Mouse (Mus musculus) heart, adult 9 months (tissue): Measurements from ENCODE around the gene Inhbb.

Source experiments
- DNase-seq, 2 experiments: peaks; one replicate each; pipeline ENCODE4 v3.0.0; 2022; ENCODE audit warnings: low spot score in 2 of 2

Inhbb gene

GRCm38 (mm10) chr1:119420189-119420983 is 1.7 kb downstream of the Inhbb start:
- DNase-seq, result no peak

- no peak for DNase-seq
Measured at GRCm38 (mm10) chr1:119419151-119420105, 2.6 kb downstream of the Inhbb start.

DNA sequence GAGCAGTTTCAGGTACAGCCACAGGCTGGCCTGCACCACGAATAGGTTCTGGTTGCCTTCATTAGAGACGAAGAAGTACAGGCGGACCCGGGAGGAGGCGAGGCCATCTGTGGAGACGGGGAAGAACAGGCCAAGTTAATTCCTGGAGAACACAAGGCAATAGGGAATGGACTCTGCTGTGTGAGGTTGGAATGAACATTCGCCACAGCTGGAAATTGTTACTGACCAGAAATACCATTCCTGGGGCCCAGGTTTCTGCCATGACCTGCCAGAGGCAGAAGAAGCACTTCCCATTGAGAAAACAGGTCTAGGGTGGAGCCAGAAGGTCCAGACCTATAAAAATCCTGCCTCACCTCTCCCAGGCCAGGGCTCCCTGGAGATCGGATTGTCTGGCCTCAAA is 4.1 kb downstream of the Inhbb start:
- DNase-seq, result no peak

DNA sequence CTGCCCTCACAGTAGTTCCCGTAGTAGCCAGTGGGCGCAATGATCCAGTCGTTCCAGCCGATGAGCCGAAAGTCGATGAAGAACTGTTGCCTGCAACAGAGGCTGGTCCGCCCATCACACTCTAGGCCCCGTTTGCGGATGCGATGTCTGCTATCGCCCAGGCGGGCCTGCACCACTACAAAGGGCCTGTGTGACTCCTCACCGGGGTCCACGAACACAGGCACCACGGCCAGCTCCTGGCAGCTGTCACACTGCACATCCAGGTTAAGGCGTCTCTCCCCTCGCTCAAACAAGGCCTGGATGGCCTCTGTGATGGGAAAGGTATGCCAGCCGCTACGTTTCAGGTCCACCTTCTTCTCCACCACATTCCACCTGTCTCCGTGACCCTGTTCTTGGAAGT is 4.5 kb downstream of the Inhbb start:
- DNase-seq, result no peak

DNA sequence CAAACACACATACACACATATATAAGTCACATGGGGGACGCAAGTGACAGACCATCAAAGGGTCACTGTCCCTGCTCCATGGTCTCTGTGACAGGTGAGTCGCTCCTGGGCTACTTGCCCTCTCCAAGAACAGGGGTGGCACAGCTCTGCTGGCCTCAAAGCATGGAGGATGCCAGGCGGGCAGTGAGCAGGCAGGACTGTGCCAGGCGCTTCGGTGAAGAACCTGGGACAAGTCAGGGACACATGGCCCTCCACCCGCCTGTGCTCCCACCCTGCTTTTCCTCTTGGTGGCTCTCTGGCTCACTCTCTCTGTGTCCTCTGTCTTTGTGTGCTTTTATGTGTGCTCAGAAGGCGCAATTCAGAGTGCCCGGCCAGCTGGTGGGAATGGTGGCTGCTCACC is 5.4 kb downstream of the Inhbb start:
- DNase-seq, result no peak

DNA sequence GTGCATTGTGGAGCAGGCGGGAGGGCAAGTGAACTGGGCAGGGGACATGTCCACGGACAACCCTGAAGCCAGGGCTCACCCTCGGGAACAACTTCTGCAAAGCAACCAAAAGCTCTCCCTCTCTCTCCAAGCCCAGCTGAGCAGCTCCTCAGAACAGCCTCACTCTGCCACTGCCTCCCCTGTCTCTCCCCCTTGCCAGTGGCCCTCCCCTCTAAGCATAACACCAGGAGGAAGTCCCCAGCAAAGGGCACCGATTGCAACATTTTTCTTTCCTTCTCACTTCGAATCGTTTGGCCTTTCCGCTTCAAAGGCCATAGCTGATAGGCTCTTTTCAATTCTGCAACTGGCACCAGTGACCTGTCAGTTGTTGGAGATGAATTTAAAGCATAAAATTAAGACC is 5.9 kb downstream of the Inhbb start:
- DNase-seq, result no peak

- no peak for DNase-seq
Measured at GRCm38 (mm10) chr1:119415151-119415550, 6.9 kb downstream of the Inhbb start.

DNA sequence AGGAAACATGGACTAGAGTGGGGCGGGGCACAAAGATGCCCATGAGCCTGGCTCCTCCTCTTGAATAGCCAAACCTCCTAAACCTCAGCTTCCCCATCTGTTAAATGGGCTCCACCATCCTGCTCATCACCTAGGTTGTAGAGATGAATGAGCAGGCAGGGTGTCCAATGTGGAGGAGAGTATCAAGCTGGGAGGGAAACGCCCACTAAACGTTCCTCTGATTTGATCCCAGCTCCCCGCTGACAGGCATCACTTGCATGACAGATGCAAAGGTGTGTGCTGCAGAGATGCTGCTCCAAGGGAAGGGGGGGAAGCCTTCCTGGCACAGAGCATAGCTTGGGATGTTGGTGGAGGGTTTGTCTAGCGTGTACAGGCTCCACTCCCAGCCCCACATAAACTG is 11.4 kb downstream of the Inhbb start:
- DNase-seq, result no peak

DNA sequence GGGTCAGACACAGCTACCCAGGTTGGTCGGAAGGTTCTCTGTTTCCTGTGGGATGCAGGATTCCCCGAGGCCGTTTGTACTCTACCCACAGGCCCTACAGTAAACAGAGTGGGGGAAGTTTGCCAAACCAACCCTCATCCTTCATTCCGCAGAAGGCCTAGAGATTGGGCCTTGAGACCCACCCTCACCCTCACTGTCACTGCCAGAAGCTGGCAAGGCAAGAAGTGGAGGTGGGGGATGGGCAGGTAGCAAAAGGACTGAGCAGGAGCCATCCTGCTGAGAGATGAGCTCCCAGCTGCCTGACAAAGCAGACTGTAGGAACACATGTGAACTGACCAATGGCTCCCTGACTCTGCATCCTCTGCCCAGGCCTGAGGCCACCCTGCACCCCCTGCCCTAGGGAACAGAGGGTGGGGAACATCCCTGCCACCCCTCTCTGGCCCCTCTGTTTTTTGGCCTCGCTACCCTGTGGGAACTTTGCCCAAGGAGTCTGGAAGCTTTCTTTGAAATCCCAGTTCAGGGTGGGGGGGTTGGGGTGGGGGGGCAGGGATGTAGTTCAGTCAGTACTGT is 12.4 kb downstream of the Inhbb start:
- no peak for DNase-seq

- DNase-seq, result no peak
Measured at GRCm38 (mm10) chr1:119409106-119409505, 12.9 kb downstream of the Inhbb start.

DNA sequence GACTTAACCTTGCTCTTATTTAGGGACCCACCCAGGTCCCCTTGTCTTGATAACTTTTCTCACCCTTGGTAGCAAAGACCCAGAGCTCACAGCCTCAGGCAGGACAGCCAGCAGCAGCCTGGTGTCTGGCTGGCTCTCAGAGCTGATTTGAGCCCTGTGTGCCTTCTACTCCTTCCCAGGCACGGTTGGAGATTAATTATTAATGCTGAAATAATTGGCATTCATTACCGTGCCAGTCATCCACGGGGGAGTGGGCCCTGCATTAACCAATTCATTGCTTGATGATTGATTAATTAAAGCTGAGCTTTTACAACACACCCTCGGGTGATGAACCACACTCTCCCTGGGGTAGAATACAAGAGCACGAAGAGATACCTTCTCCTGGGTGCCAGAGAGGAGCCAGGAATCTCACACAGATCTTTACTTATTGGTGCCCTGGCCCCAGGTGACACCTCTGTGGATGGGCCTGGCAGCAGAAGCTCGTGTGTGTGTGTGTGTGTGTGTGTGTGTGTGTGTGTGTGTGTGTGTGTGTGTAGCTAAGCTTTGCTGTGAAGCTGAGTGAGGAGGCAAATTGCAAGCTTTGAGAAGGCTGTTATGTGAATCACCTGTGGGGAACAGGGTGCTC is 14.2 kb downstream of the Inhbb start:
- no peak for DNase-seq

DNA sequence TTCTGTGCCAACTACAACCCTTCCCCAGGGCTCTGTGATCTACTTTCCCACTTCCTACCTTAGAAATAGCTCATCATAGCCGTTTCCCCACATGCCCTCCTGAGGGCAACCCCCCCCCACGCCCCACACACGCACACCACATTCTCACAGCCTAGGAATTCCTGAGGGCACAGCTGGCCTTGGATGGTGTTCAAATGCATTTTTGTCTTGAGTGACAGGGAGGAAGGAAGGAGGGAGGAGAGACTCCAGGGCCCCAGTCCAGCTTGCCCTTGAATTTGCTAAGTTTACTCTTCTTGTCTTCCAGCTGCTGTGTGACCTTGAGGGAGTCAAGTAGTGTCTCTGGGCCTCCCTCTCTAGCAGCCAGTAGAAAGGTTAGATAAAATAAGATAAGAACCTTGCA is 17.2 kb downstream of the Inhbb start:
- DNase-seq, result no peak

GRCm38 (mm10) chr1:119404341-119404740 is 17.7 kb downstream of the Inhbb start:
- no peak for DNase-seq

- DNase-seq, result no peak
Measured at GRCm38 (mm10) chr1:119401249-119401648, 20.8 kb downstream of the Inhbb start.

DNA sequence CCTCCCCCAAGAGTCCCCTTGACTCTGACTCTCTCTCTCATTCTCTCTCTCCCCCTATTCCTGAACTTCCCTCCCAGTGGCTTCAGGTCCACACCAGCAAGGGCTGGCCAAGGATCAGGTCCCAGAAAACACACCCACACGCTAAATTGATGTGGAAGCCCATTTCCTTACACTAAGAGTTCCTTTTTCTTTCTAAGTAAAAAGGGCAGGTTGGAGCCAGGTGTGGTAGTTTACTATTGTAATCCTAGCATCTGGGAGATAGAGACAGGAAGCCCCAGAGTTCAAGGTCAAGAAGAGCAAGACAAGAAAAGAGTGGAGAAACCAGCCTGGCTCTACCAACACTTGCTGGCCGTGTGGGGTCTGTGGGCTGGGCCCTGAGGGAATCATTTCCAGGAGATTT is 23.4 kb downstream of the Inhbb start:
- DNase-seq, result no peak

GRCm38 (mm10) chr1:119397839-119398238 is 24.2 kb downstream of the Inhbb start:
- DNase-seq, result no peak

DNA sequence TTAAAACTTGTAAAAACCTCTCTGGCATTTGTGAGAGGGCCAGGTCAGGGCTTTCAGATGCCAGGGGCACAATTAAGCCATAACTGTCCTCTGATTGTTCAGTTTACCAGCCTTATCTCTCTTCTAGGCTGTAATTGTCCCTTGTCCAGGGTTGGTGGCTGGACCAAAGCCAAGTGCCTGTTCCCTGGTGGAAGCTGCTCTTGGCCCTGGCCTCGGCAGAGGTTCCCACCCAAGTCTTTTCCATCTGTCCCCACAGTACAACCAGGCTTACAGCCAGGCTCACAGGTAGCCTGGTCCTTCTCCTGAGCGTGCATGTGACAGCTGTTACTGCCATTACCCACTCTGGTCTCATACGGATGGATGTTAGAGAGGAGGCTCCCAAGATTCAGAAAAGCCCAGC is 30.7 kb downstream of the Inhbb start:
- DNase-seq, result peak; percentile 3 to 35

GRCm38 (mm10) chr1:119390676-119391075 is 31.4 kb downstream of the Inhbb start:
- DNase-seq, result no peak

GRCm38 (mm10) chr1:119389771-119390500 is 32.1 kb downstream of the Inhbb start:
- DNase-seq, result peak; percentile 22 to 27

DNA sequence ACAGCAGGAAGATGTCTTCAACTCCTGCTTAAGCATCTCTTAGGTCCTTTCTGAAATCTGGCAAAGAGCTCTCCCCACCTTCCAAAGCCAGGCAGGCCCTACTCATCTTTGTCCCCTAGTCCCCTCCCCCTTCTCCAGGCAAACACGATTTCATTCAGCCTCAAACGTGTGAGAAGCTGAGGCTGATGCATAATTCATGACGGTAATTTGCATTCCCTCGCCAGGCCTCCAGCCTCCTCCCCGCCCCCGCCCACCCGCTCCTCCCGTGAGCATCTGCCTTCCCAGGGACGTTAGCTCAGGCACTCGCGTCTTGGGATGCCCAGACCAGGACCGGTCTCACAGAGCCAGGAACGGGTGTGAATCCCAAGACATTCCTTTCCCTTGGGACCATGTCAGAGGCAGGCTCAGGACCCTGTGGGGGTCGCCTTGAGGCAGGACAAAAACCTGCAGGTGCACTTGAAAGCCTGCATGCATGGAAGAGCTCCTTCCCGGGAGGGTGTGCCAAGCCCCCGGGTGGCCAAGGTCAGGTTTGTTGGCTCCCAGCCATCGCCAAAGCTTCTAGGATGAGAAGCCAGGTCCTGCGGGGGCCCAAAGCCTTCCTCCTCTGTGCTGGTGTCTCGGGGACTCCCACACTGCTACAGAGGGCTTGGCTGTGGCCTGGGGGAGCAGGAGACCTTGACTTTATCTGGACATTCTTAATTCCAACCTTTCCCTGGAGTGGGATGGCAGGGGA is 33.2 kb downstream of the Inhbb start:
- DNase-seq, result no peak

DNA sequence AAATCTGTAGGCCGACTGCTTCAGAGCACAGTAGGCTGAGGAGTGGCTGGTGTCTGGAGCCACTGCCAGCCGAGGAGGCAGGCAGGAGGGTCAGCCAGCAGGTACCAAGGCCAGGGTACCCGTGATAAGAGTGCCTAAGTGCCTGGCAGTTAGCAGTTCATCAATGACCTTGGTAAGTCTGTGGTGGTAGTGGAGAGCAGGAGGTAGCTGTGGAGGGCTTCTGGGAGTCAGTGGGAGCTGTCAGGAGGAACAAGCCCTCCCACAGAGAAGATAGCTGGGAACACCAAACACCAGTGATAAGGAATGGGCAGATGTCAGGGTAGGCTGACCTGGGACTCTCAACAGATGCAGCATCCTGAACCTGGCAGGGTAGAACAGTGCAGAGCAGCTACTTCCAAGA is 35.7 kb downstream of the Inhbb start:
- DNase-seq, result no peak
